Mouse (Mus musculus) CD4-positive, CD25-positive, alpha-beta regulatory T cell, adult 4 months (primary cell): ENCODE measurements at regions not wholly inside any gene's neighbourhood (a gene's known extent, or its start where the extent isn't known, plus 50 kb on each side); places are given as distances from the start of the nearest gene placed in this dataset.

Source experiments
- ATAC-seq: one replicate; pipeline ENCODE4 v1.8.0; 2017

DNA sequence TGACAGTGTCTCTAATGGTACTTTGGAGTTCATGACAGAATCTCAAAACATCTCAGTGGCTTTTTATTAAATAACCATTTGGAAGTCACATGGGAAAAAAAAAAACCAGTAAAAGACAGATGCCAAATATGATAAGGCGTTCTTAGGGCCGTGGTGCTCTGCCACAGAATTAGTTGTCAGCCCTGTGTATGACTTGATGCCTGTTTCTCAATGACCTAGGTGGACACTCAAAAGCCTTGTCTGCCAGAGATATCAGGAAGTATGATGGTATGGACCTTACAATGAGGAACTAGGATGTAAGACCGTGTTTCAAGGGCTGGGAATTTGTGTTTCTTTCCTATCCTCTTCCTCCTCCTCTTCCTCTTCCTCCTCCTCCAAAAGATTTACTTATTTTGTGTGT, 364.9 kb downstream of the Cd83 start:
- no peak for ATAC-seq

DNA sequence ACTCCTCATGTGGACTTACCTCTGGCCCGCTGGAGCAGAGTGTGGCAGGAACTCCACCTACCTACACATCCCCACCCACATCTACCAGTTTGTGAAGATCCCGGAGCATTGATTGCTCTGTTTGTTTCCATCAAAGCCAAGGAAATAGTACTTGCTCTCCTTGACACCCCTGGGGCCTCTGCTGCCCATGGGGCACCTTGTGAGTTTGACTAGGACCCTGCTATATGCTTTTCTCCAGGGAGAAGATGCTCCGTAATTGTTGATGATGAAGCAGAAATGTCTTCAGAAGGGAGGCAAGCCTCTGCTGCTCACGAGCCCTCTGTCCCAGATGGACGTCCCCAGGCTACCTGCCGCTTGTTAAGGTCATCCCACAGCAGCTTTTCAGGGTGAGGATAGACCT, 367.0 kb downstream of the Cd83 start:
- no peak for ATAC-seq

- peak; percentile 37 for ATAC-seq
Measured at GRCm38 (mm10) chr13:44152806-44153613, 368.4 kb downstream of the Cd83 start.

GRCm38 (mm10) chr13:44153784-44154183, 369.2 kb downstream of the Cd83 start:
- ATAC-seq: no peak

DNA sequence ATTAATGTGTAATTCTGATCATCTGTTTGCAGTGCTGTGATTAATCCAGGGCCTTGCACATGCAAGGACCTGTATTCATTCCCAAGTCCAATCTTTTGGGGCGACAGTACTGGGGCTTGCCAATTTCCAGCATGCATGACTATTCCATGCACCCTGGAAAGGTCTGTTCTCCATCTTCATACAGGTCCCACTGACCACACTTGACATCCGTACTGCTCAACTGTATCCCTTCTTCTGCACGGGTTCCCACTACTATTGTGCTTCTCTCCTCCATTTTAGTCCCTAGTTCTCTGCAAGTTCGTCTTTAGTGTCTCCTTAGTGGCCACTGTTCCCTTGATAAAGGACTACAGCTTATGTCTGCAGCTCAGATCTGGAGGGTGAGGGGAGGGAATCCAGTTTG, 371.4 kb downstream of the Cd83 start:
- no peak for ATAC-seq

DNA sequence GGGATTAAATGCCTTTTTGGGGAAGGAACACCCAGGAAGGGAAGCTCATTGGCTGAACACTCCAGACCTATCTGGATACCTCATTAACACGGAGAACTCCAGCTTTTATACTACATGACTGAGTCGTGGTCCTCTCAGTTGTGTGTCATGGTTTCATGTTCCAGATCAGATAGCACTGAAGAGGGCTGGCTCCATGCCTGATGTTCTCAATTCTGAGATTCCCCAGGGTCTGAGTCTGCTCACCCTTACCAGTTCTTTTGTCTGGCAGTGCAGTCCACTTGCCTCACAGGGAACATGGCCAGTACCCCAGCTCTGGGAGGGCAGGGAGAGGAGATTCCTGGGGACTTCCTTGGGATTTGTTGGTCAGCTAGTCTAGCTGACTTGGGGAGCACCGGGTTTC, 372.0 kb downstream of the Cd83 start:
- ATAC-seq: no peak

DNA sequence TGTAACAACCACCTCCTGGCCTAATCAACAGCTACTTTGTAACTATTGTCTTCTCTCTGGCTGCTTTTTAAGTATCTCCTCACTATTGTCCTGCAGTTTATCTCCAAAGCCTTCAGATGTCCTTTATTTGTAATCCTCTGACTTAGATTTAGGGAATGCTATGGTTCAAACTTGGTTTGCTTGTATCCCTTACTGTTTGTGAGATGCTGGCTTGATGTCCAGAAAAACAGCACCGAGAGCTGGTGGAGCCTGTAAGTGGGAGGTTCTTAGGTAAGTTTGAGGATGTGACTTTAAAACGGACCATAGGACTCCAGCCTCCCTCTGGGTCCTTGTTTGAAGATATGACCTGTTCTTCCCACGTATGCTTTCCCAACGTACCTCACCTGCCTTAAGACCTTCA, 372.7 kb downstream of the Cd83 start:
- ATAC-seq: no peak

DNA sequence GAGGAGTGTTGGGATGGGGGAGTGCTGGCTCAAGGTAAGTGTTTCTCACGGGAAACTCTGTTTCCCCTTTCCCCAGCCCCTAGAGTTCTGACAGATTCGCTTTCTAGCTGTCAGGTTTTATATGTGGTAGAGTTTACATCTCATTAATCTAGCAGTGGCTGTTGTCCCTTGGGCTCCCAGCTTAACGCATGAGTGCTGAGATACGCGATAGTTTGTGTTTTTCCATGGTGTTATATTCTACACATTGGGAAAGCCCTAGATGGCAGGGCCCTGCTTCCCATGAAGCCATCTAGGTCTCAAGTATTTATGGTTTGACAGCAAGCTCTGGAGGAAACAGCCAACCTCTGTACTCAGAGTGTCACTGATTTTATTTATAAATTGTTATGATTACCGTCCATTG, 373.8 kb downstream of the Cd83 start:
- no peak for ATAC-seq

GRCm38 (mm10) chr13:44159346-44159745, 374.8 kb downstream of the Cd83 start:
- ATAC-seq: no peak

DNA sequence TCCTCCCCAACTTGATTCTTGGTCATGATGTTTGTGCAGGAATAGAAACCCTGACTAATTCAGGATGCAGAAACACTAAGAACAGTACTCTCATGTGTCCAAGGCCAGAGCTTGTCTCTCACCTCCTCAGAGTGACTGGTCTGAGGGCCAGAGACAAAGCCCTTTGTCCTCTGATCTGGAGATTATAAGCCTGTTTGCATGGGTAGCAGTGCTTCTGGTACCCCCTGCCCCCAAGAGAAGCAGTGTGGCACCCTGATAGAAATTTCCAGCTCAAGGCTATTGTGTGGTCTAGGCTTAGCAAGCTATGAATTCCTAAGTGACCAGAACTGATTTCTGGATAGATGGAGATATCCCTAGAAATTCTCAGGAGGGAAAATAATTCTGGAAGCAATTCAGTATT, 380.2 kb downstream of the Cd83 start:
- ATAC-seq: no peak

- no peak for ATAC-seq
Measured at GRCm38 (mm10) chr13:44167186-44167585, 382.6 kb downstream of the Cd83 start.

DNA sequence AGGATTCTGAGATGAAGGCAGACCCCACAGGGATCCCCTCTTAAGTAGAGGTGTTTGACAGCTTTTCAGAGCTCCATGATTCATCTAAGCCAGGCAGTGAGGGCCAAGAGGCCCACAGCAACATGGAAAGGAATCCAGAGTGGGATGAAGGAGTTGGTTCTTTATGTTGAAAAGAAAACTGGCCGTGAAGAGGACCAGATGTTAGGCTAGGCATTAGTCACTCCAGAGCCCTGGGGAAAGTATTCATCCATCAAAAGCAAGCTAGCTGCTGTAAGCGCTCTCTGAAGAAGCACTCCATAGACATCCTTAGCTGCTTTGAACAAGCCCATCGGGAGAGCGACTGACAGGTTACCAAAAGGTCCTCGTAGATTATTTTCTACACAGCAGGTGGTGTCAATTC, 383.6 kb downstream of the Cd83 start:
- no peak for ATAC-seq

- no peak for ATAC-seq
Measured at GRCm38 (mm10) chr13:44171639-44172038, 387.1 kb downstream of the Cd83 start.

DNA sequence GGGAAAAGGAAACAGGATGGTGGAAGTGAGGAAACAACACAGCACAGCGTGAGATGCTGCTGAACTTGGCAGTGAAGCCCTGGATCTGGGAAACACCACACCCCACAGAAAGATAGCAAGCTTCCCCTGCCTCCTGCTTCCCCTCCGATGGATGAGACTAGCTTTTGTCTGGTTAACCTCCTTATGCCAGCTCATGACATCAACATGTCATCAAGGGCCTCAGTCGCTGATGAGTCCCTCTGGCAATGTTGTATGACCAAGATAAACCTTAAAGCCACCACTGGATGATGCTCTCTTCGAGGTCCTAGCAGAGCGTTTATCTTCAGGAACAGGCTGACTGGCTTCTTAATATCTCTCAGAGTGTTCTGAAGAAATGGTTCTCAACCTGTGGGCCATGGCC, 388.1 kb downstream of the Cd83 start:
- ATAC-seq: no peak

- no peak for ATAC-seq
Measured at GRCm38 (mm10) chr13:44174236-44174635, 389.7 kb downstream of the Cd83 start.

DNA sequence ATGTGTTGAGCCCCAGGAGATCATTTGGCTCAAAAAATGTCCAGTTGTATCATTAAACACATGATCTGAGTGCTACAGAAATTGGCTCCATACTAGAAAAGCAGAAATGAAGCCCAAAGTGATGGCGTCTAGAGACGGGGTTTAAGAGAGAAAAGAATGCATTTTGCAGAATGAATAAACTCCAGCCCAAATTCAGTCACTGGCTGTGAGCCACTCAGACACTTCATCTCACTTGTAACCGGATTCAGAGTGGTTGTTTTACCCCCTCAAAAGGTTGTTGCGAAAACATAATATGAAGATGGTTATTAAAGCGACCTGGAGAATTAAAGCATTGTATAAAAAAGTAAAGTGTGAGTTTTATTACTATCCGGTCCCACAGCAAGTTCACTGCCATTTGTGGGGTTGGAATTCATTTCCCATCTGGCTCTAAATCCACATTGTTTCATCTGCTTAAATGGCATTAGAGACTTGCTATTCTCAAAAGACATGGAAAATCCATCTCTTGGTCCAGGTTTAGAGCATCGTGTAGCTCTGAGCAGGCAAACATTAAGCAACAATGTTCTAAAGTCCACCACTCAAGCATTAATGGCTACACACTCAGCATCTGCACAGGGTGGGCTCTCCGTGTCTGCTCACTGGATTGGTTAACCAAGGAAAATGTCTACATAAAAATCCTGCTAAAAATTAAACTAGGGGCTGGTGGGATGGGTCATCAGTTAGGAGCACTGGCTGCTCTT, 390.9 kb downstream of the Cd83 start:
- ATAC-seq: no peak

DNA sequence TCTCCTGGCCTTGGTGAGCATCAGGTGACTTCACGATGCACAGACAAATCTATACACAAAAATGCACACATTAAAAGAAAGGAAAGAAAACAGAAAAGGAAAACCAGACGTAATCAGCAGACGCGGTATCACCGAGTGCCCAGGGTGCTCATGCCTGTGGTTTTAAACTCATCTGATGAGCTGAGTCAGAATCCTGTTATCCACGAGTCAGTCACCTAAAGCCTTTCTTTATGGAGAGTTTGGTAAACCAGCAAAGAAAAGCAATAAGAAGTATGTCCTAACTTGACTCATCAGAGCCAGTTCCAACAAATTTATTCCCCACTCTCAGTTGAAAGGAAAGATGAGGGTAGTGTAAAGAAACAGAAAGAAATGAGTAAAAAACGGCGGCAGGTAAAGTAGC, 391.5 kb downstream of the Cd83 start:
- no peak for ATAC-seq

DNA sequence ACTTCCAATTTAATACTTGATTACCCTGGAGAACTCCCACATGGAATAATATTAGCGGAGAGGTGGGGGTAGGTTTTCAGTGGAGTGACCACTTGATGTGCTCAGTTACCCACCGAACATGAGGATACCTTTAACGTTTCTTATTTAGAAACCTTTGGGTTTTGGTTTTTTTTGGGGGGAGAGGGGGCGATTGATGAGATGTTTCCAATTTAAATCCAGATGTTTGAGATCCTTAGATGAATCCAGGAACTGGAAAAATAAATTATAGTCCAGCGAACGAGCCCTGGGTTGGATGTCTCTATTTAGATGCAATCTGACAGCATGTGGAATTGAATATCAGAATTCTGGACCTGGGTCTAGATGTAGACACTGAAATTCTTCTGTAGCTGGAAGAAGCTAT, 393.4 kb downstream of the Cd83 start:
- no peak for ATAC-seq

DNA sequence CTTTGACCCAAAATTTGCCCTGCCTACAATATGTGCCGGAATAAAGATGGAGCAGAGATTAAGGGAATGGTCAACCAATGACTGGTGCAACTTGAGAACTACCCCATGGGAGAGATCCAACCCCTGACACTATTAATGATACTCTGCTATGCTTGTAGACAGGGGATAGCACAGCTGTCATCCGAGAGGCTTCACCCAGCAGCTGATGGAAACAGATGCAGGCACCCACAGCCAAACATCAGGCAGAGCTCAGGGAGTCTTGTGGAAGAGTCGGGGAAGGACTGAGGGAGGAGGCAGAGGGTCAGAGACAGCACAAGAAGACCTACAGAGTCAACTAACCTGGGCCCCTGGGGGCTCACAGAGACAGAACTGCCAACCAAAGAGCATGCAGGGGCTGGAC, 395.8 kb downstream of the Cd83 start:
- ATAC-seq: no peak

DNA sequence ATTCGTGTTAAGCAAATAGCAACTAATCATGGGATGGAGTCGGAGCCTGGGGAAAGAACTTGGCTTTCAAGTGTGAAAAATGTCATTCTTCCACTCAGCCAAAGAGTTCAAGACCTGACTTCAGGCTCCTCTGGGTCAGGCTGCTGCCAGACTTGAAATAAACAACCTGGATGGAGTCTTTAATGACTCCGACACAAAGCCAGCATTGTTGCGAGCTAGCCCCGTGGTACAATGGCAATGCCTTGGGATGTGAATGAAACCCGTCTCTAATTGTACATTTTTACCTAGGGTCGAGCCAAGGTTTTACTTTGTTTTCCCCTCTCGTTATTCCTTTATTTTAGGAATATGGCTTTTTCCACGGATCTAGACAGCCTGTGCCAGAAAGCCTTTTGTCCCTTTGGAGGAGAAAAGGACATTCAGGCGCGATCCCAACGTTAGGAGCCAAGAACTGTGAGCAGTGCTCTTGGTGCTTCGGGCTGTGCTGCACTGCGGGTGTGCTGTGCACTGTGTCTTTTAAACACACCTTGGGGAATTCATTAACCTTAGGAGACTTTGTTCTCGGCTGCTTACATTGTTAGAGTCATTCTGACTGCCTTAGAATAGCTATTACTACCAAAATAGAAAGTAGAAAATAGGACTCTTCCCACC, 398.1 kb downstream of the Cd83 start:
- ATAC-seq: no peak

- no peak for ATAC-seq
Measured at GRCm38 (mm10) chr13:44195365-44195764, 410.8 kb downstream of the Cd83 start.

DNA sequence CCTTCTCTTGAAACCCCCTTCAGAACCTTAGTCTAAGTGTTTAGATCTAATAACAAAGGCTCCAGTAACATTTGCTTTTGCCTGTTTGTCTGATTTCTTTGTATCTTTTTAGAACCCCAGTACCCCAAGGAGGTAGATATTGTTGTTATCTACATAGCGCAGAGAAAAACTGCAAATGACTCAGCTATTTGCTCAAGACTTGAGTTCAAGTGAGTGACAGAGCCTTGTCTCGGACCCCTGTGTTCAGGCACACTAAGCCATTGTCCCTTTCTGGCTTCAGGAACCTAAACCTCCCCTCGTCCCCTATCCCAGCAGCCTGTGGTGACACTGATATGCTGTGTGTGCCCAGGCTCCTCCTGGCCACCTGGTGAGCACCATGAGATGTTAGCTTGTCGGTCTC, 421.5 kb downstream of the Cd83 start:
- ATAC-seq: no peak

- ATAC-seq: no peak
Measured at GRCm38 (mm10) chr13:44206448-44206847, 421.9 kb downstream of the Cd83 start.
